Mouse (Mus musculus) thymus, postnatal 10 days (tissue): Measurements from ENCODE around the gene Dnah9.

ENCODE experiments used
- DNase-seq, 2 experiments: peaks; one replicate each; pipeline ENCODE4 v3.0.0; 2021; ENCODE audit warnings: low spot score in 2 of 2

The Dnah9 gene

GRCm38 (mm10) chr11:65927962-65928361, 240.4 kb downstream of the Dnah9 start:
- no peak for DNase-seq

- DNase-seq: no peak
These were observed 249.7 kb downstream of the Dnah9 start for GRCm38 (mm10) chr11:65918480-65919236.

- no peak for DNase-seq
These were observed 259.2 kb downstream of the Dnah9 start for GRCm38 (mm10) chr11:65909195-65909594.

GRCm38 (mm10) chr11:65905487-65905886, 262.9 kb downstream of the Dnah9 start:
- DNase-seq: no peak

GRCm38 (mm10) chr11:65903944-65904343, 264.4 kb downstream of the Dnah9 start:
- DNase-seq: no peak

- DNase-seq: no peak
These were observed 286.9 kb downstream of the Dnah9 start for GRCm38 (mm10) chr11:65881465-65881864.

- DNase-seq: no peak
These were observed 291.1 kb downstream of the Dnah9 start for GRCm38 (mm10) chr11:65877146-65877775.

- no peak for DNase-seq
These were observed 306.9 kb downstream of the Dnah9 start for GRCm38 (mm10) chr11:65861476-65861875.

GRCm38 (mm10) chr11:65852066-65852465, 316.3 kb downstream of the Dnah9 start:
- DNase-seq: peak in 1 of 2 experiments; percentile 6

GRCm38 (mm10) chr11:65846446-65846845, 321.9 kb downstream of the Dnah9 start:
- DNase-seq: no peak

- DNase-seq: no peak
These were observed 329.4 kb downstream of the Dnah9 start for GRCm38 (mm10) chr11:65838999-65839398.

- DNase-seq: no peak
These were observed 343.8 kb downstream of the Dnah9 start for GRCm38 (mm10) chr11:65824556-65824955.

- peak; percentile 15 to 52 for DNase-seq
These were observed 347.5 kb downstream of the Dnah9 start for GRCm38 (mm10) chr11:65820877-65821276.

GRCm38 (mm10) chr11:65820280-65820679, 348.1 kb downstream of the Dnah9 start:
- no peak for DNase-seq

- DNase-seq: no peak
These were observed 350.2 kb downstream of the Dnah9 start for GRCm38 (mm10) chr11:65818193-65818592.

- DNase-seq: no peak
These were observed 352.1 kb downstream of the Dnah9 start for GRCm38 (mm10) chr11:65816237-65816636.

GRCm38 (mm10) chr11:65814381-65814780, 354.0 kb downstream of the Dnah9 start:
- no peak for DNase-seq

- no peak for DNase-seq
These were observed 356.3 kb downstream of the Dnah9 start for GRCm38 (mm10) chr11:65812088-65812487.

- no peak for DNase-seq
These were observed 360.8 kb downstream of the Dnah9 start for GRCm38 (mm10) chr11:65807601-65808000.

- peak; percentile 83 to 84 for DNase-seq
These were observed 361.3 kb downstream of the Dnah9 start, which contains the start of gene Zkscan6 for GRCm38 (mm10) chr11:65806909-65807504. Gene Zkscan6, plus strand, starts transcription at chr11:65807175.

- DNase-seq: peak; percentile 33 to 40
These were observed 361.9 kb downstream of the Dnah9 start for GRCm38 (mm10) chr11:65806321-65806904.

GRCm38 (mm10) chr11:65801899-65802298, 366.5 kb downstream of the Dnah9 start:
- no peak for DNase-seq
